Mouse (Mus musculus) stomach, embryonic 16.5 days (tissue): ENCODE results near the gene Arhgap35. TPM values are rescaled to one million over a fixed set of nuclear protein-coding genes. Genes with fewer than 3 reads are reported as not detected.

ENCODE experiments used
- ATAC-seq: fragments of 200-750 bp; cut with Nextera tagmentation; 2 replicates; pipeline ENCODE4 v1.8.0; 2017; ENCODE audit warnings: moderate number of reproducible peaks, moderate TSS enrichment; ENCODE audit not compliant: insufficient read depth, low FRiP score
- H3K27ac ChIP-seq: fragments of 300-500 bp; sonication (generic); 2 replicates; pipeline ENCODE4 v1.5.1; 2014; ENCODE audit warnings: low read length
- H3K27me3 ChIP-seq: fragments of 300-500 bp; sonication (generic); 2 replicates; pipeline ENCODE4 v1.6.1; 2014; ENCODE audit warnings: low read length, control low read depth, mixed read lengths; ENCODE audit not compliant: control insufficient read depth, insufficient read depth
- H3K36me3 ChIP-seq: fragments of 300-500 bp; sonication (generic); 2 replicates; pipeline ENCODE4 v1.6.1; 2014; ENCODE audit warnings: low read length; ENCODE audit not compliant: control insufficient read depth, insufficient read depth
- H3K4me1 ChIP-seq: fragments of 300-500 bp; sonication (generic); 2 replicates; pipeline ENCODE4 v1.6.1; 2014; ENCODE audit warnings: low read length, control low read depth, mixed read lengths; ENCODE audit not compliant: control insufficient read depth, insufficient read depth
- H3K4me2 ChIP-seq: fragments of 300-500 bp; sonication (generic); 2 replicates; pipeline ENCODE4 v1.6.1; 2014; ENCODE audit warnings: low read depth, low read length, mixed read lengths
- H3K4me3 ChIP-seq: fragments of 300-500 bp; sonication (generic); replicated peaks from 2 replicates; pipeline ENCODE4 v1.5.1; 2014; ENCODE audit warnings: mild to moderate bottlenecking, low read length
- H3K9ac ChIP-seq: fragments of 300-500 bp; sonication (generic); 2 replicates; pipeline ENCODE4 v1.6.1; 2014; ENCODE audit warnings: low read length
- H3K9me3 ChIP-seq: fragments of 300-500 bp; sonication (generic); replicated peaks from 2 replicates; pipeline ENCODE4 v1.6.1; 2016; ENCODE audit warnings: low read length, control low read depth; ENCODE audit not compliant: control insufficient read depth
- WGBS: fragments of 180-500 bp; shearing (Covaris S2); extraction: QIAGEN DNeasy Blood & Tissue Kit; methylation state at CpG from one replicate; pipeline ENCODE4 v1.1.7; 2014; 5-methylcytosine and 5-hydroxymethylcytosine counted together
- polyA plus RNA-seq: library from polyadenylated mRNA; unstranded; fragments of >200 nt; fragmentation: Nextera tagmentation; extraction: Ambion mirVana; gene quantifications from 2 replicates; pipeline ENCODE4 v1.2.1, GENCODE M21; 2015

Arhgap35 gene
- polyA plus RNA-seq, 1 experiment from 2014 or later, result 11.4 TPM

DNA sequence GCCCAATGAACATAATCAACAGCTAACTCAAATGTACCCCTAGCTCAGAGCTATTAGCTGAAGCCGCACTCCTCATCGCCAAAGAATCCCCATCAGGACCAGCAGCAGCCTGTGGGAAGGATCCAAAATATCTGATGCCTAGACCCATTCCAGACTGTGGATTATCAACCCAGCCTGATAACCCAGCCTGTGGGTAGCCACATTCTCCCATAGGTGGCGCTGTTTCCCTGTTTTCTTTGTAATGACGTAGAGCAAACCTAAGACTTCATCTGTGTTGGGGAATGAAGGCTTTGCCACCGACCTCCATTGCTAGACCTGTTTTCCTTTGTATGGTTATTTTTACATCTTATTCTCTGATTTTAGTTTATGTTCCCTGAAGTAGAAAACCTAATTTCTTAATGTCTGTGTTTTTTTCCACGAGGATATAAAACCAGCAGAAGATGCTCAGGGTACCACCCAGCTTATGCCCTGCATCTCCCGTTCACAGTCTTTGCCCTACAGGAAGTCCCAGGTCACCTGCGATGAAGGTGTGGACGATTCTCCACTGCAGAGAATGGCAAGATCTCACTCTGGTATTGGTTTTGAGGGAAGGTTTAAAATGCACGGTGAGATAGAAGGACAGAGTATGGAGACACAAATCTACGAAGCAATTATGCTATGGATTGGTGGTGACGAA, 13.4 kb upstream of the Arhgap35 start:
- 34% methylated on average over 12 of the region's 12 CpGs for WGBS
- Histone ChIP-seq H3K27me3 (no peaks in the 10 kb centered on the region), H3K36me3 (no peaks in the 10 kb centered on the region), H3K9ac (no peak overlapping the region), H3K27ac (no peak overlapping the region), H3K4me3 (no peak overlapping the region), H3K9me3 (no peaks in the 10 kb centered on the region), H3K4me2 (no peak overlapping the region), H3K4me1 (no peaks in the 10 kb centered on the region)
- peak; percentile 48; the same call in 1 of the 2 replicates for ATAC-seq

DNA sequence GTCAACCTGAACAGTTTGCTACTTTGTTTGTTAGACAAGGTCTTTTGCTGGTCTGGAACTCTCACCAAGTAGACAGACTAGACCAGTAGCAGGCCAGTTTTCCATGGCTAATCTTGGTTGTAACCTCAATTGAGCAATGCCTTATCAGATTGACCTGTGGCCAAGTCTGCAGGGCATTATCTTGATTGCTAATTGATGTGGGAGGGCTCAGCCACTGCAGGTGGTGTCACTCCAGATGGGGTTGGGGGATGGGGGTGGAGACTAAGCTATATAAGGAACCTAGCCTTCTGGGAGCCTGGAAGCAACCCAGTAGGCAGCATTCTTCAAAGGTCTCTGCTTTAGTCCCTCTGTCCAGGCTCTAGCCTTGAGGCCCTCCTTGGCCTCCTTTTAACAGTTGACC, 8.9 kb upstream of the Arhgap35 start:
- Histone ChIP-seq H3K27ac (no peak overlapping the region), H3K4me1 (no peaks in the 10 kb centered on the region), H3K9ac (no peak overlapping the region), H3K9me3 (no peaks in the 10 kb centered on the region), H3K36me3 (no peaks in the 10 kb centered on the region), H3K27me3 (no peaks in the 10 kb centered on the region), H3K4me3 (no peak overlapping the region), H3K4me2 (no peak overlapping the region)
- no peak; the same call in 1 of the 2 replicates for ATAC-seq

DNA sequence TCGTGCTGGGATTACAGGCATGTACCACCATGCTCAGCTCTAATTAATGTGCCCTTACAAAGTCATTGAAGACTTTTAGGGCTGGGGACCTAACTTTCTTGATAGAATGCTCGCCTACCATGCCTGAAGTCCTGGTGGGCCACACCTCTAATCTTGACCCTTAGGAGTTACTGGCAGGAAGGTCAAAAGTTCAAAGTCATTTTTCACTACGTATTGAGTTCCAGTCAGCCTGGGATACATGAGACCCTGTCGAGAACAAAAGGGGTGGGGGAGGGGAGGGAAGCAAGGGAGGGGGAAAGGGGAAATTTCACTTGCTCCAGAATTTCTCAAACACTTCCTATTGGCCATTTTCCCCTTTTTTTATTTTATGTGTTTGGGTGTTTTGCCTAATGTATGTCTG, 8.3 kb upstream of the Arhgap35 start:
- Histone ChIP-seq H3K27ac (no peak overlapping the region), H3K36me3 (no peaks in the 10 kb centered on the region), H3K4me1 (no peaks in the 10 kb centered on the region), H3K4me2 (no peak overlapping the region), H3K27me3 (no peaks in the 10 kb centered on the region), H3K4me3 (no peak overlapping the region), H3K9me3 (no peaks in the 10 kb centered on the region), H3K9ac (no peak overlapping the region)
- ATAC-seq, result no peak
- 40% methylated on average over 4 of the region's 4 CpGs for WGBS

DNA sequence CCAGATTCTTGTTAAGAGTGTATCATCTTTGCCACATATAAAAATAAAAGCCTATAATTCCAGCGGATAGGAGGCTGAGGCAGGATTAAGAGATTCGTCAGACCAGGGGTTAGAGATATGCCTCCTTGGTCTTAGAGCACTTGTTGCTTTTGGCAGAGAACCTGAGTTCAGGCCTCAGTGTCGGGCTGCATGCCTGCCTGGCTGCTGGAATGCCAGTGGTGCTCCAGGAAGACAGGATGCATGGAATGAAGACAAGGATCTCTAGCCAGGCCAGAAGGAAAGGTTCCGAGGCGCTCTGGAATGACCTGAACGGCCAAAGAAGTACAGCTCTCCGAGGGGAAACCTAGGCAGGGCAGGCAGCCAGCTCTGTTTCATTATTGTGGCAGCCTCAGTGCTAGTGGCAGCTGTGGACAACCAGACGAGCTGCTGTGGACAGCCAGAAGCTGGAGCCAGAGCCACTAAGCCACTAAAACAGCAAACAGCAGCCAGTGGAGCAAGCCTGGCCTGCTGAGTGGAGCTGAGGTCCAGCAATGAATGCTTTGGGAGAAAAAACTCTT, 6.4 kb upstream of the Arhgap35 start:
- no peaks in the 10 kb centered on the region for H3K4me1 ChIP-seq
- 0 out of 2 replicates have a peak overlapping the region, but pooled peaks have one; percentile 3 for H3K9ac ChIP-seq
- no peak overlapping the region for H3K4me2 ChIP-seq
- no peaks in the 10 kb centered on the region for H3K9me3 ChIP-seq
- H3K36me3 ChIP-seq, result no peaks in the 10 kb centered on the region
- no peaks in the 10 kb centered on the region for H3K27me3 ChIP-seq
- no peak overlapping the region for H3K4me3 ChIP-seq
- 70% methylated on average over 8 of the region's 8 CpGs for WGBS
- no peak for ATAC-seq
- H3K27ac ChIP-seq, result no peak overlapping the region

DNA sequence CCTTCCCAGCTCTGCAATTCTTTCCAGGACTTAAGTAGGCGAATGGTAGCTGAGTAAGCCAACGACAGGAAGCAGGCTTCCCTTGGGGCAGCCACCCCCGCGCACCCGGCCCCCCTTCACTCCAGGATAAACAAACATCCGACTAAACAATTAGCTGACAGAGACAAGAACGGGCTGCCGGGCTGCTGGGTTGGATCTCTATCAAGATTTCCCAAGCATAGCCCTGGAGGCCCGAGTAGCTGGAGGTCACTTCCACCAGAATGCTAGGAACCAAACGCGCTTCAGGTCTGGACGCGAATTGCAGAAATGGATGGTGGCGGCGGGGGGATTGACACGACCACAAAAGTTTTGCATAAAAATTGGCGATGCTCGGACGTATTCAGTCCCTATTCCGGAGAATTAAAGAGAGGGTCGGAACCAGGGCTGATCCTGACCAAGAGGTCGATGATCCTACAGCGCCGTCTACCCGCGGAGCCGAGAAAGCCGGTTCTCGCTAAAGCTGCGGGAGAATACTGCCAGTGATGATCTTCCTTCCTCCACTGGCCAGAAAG, 3.9 kb upstream of the Arhgap35 start:
- peak overlapping the region; percentile 30 for H3K4me3 ChIP-seq
- ATAC-seq, result no peak
- peaks cover 5% of the 10 kb centered on the region; the same call in 1 of the 2 replicates for H3K4me1 ChIP-seq
- H3K4me2 ChIP-seq, result peak overlapping the region; percentile 47
- no peaks in the 10 kb centered on the region for H3K27me3 ChIP-seq
- H3K27ac ChIP-seq, result peak overlapping the region; percentile 31
- no peaks in the 10 kb centered on the region for H3K9me3 ChIP-seq
- H3K36me3 ChIP-seq, result no peaks in the 10 kb centered on the region
- WGBS, result 2% methylated on average over 30 of the region's 30 CpGs
- peak overlapping the region; percentile 41; the same call in 1 of the 2 replicates for H3K9ac ChIP-seq

DNA sequence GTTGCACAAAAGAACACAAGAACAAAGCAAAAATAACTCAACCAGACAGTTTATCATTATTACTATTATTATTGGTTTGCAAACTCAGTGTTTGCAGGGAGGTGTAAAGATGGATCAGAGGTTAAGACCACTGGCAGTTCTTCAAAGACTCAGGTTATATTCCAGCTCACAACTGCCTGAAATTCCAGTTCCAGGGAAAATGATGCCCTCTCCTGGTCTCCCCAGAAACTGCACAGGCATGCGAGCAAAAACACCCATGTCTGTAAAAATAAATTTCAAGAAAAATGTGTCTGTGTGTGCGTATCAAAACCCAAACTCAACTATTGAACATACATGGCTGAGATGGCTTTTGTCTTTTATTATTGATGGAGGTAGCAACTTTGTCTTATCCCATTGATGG, 2.3 kb upstream of the Arhgap35 start:
- Histone ChIP-seq H3K4me1 (peaks cover 21% of the 10 kb centered on the region), H3K27ac (no peak overlapping the region), H3K4me2 (no peak overlapping the region), H3K9ac (no peak overlapping the region), H3K36me3 (no peaks in the 10 kb centered on the region), H3K9me3 (no peaks in the 10 kb centered on the region), H3K4me3 (no peak overlapping the region), H3K27me3 (no peaks in the 10 kb centered on the region)
- WGBS, result 20% methylated on average over 2 of the region's 2 CpGs
- no peak for ATAC-seq

DNA sequence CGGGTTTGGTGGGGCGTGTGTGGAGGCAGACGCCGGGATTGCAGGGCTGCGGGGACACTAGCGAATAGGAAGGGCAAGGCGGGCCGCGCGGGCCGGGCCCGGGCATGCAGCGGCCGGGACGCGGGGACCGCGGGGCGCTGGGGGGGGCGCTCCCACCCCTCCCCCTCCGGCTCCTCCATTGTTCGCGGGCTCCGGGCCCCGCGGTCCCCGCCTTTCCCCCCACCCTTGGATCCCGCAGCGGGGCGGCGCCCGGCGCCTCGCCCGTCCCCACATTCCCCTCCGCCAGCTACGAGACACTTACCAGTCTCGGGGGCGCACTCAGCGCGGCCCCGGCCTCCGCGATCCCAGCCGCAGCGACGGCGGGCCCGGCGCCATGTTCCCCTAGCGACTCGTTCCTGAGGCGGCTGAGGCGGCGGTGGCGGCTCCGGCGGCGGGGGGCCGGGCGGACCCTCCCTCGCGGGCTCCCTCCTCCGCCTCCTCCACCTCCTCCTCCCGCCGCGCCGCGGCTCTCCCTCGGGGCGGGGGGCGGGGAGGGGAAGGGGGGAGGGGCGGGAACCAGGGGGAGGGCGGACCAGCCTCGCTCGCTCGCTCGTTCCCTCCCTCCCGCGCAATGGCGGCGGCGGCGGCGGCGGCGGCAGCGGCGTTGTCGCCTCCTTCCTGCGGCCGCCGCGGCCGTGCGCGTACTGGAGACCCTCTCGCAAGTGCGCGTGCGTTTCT, 464 bp downstream of the Arhgap35 start:
- H3K9ac ChIP-seq, result peak overlapping the region; percentile 99
- peak; percentile 29 for ATAC-seq
- under 1% methylated on average over 55 of the region's 101 CpGs for WGBS
- H3K9me3 ChIP-seq, result no peaks in the 10 kb centered on the region
- no peaks in the 10 kb centered on the region for H3K36me3 ChIP-seq
- H3K4me2 ChIP-seq, result peak overlapping the region; percentile 86
- peak overlapping the region; percentile 100 for H3K27ac ChIP-seq
- no peaks in the 10 kb centered on the region for H3K27me3 ChIP-seq
- peaks cover 24% of the 10 kb centered on the region for H3K4me1 ChIP-seq
- H3K4me3 ChIP-seq, result peak overlapping the region; percentile 86

DNA sequence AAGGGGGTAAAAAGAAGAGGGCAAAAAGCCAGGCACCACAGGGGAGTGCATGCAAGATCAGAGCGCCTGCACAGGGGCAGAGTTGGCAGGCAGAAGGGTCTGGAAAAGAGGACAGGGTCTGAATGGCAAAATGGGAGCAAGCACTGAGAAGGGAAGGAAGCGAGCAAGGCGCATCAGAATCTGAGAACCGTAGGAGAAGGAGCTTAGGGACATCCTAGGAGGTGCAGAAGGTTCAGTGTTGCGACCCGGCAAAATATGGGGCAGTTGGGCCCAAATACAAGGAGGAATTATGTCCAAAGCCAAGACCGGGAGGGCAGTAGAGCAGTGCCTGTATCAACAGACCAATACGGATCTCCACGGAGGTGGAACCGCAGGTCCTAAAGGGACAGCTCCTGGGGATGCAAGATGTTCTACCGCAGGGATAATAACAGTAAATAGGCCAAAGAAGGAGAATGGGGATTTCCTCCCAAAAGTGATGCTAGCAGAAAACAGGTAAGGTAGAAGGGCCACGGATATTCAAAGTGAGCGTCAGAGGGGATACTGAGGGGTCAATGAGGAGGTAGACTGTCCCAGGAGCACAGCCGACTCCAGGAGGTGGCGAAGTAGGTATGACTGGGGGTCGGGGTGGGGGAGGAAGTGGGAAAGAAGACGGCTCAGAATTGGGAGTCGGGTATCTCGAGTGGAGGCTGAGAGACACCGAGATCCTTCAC, 1.2 kb downstream of the Arhgap35 start:
- Histone ChIP-seq H3K4me1 (peaks cover 24% of the 10 kb centered on the region), H3K9ac (peak overlapping the region; percentile 99), H3K4me2 (peak overlapping the region; percentile 86), H3K4me3 (peak overlapping the region; percentile 86), H3K27ac (peak overlapping the region; percentile 100), H3K27me3 (no peaks in the 10 kb centered on the region), H3K36me3 (no peaks in the 10 kb centered on the region), H3K9me3 (no peaks in the 10 kb centered on the region)
- 3% methylated on average over 20 of the region's 20 CpGs for WGBS
- ATAC-seq, result no peak
